Comparison of ENCODE assay signal across 12 mouse cellular contexts in genomic region chr1:189618970-189619740, GRCm38 (mm10).
A peak's percentile ranks its signal among the peaks of the same experiment; 100 is the strongest.
DNase-seq lines count a peak whose midpoint lies in the region; ATAC-seq and TF ChIP-seq lines count a peak whose summit lies in the region.
"Had no signal": no experiment of that assay in that cellular context is flagged by ENCODE, and none has a peak within 500 bp of the region (broad histone marks: within the 10 kb centered on the region; RNA-seq: fewer than 3 reads in every experiment).

No protein-coding gene starts in this region.

- no peak for DNase-seq in frontal cortex, postnatal 10 days (ENCODE audit: low spot score in 2 of 2)
- peak; percentile 46 for DNase-seq in liver, adult 2 months (ENCODE audit: extremely low read depth, low read depth, low spot score)
- no peak for DNase-seq in liver, postnatal 0 days
- DNase-seq in yolk sac, embryonic 10.5 days (ENCODE audit: low spot score) = peak; percentile 19
- no peak for DNase-seq in left cerebral cortex, adult 18-20 months (ENCODE audit: low spot score in 2 of 2)
- no peak for DNase-seq in liver
- DNase-seq: adrenal gland, postnatal 14 days; cerebellum, adult 2 months had no signal

- WGBS in liver, adult 2 months = 62% methylated on average over 13 of the region's 13 CpGs
- WGBS in liver, postnatal 0 days (ENCODE audit: insufficient replicate concordance) = 61% methylated on average over 13 of the region's 13 CpGs
- WGBS in limb, embryonic 15.5 days = 30% methylated on average over 13 of the region's 13 CpGs

- H3K79me2 ChIP-seq in liver, adult 2 months (ENCODE audit: control insufficient read depth, insufficient read depth, low read length) = no peaks in the 10 kb centered on the region

- no peaks in the 10 kb centered on the region; the same call in 1 of the 2 replicates for H3K9me3 ChIP-seq in liver, postnatal 0 days (ENCODE audit: low read length)
- no peaks in the 10 kb centered on the region for H3K9me3 ChIP-seq in limb, embryonic 15.5 days
- H3K9me3 ChIP-seq: hindbrain, embryonic 15.5 days had no signal

- TF ChIP-seq CTCF in liver, adult 2 months (IDR thresholded peaks at IDR 0.05; ENCODE audit: low read depth, low read length) = no peak
- TF ChIP-seq CTCF in liver, postnatal 0 days (IDR thresholded peaks at IDR 0.05; ENCODE audit: low read depth) = no peak

- H3K4me2 ChIP-seq in liver, postnatal 0 days (ENCODE audit: low read depth, low read length) = no peak overlapping the region
- no peak overlapping the region for H3K4me2 ChIP-seq in limb, embryonic 15.5 days
- H3K4me2 ChIP-seq: hindbrain, embryonic 15.5 days had no signal

- no peak overlapping the region for H3K9ac ChIP-seq in liver, adult 2 months (ENCODE audit: low read depth, low read length)
- no peak overlapping the region for H3K9ac ChIP-seq in liver, postnatal 0 days (replicated peaks)
- H3K9ac ChIP-seq in limb, embryonic 15.5 days = no peak overlapping the region
- H3K9ac ChIP-seq: hindbrain, embryonic 15.5 days had no signal

- ATAC-seq in frontal cortex, adult (ENCODE audit: low TSS enrichment) = peak; percentile 46; the same call in 1 of the 2 replicates
- ATAC-seq in liver, postnatal 0 days = no peak
- ATAC-seq in limb, embryonic 15.5 days (ENCODE audit: insufficient number of reproducible peaks, low FRiP score, low TSS enrichment, low read depth) = no peak

- H3K27me3 ChIP-seq in liver, adult 2 months (ENCODE audit: control insufficient read depth, insufficient read depth, low read length) = no peaks in the 10 kb centered on the region
- no peaks in the 10 kb centered on the region for H3K27me3 ChIP-seq in liver, postnatal 0 days (ENCODE audit: insufficient read depth, low read length)
- H3K27me3 ChIP-seq in limb, embryonic 15.5 days = no peaks in the 10 kb centered on the region
- H3K27me3 ChIP-seq: hindbrain, embryonic 15.5 days had no signal

- H3K36me3 ChIP-seq in liver, adult 2 months (ENCODE audit: control insufficient read depth, insufficient read depth, low read length) = no peaks in the 10 kb centered on the region
- no peaks in the 10 kb centered on the region for H3K36me3 ChIP-seq in liver, postnatal 0 days (replicated peaks; ENCODE audit: insufficient read depth, low read length)
- no peaks in the 10 kb centered on the region for H3K36me3 ChIP-seq in limb, embryonic 15.5 days
- H3K36me3 ChIP-seq: hindbrain, embryonic 15.5 days had no signal

- no peaks in the 10 kb centered on the region for H3K4me1 ChIP-seq in liver, adult 2 months (ENCODE audit: control insufficient read depth, insufficient read depth, low read length)
- no peaks in the 10 kb centered on the region for H3K4me1 ChIP-seq in liver, postnatal 0 days (ENCODE audit: insufficient read depth)
- H3K4me1 ChIP-seq in limb, embryonic 15.5 days = peaks cover 3% of the 10 kb centered on the region; the same call in 1 of the 2 replicates
- H3K4me1 ChIP-seq: hindbrain, embryonic 15.5 days had no signal

- TF ChIP-seq POLR2A in liver, adult 2 months (IDR thresholded peaks at IDR 0.05; ENCODE audit: extremely low read depth, insufficient read depth, low read length) = no peak

- no peak for TF ChIP-seq EP300 in liver, postnatal 0 days (IDR thresholded peaks at IDR 0.05; ENCODE audit: low read depth)

- peak overlapping the region; percentile 53; the same call in 1 of the 2 replicates for H3K27ac ChIP-seq in liver, adult 2 months (replicated peaks; ENCODE audit: insufficient read depth, low read depth, low read length)
- no peak overlapping the region for H3K27ac ChIP-seq in liver, postnatal 0 days (ENCODE audit: low read depth)
- peak overlapping the region; percentile 43; the same call in 1 of the 2 replicates for H3K27ac ChIP-seq in limb, embryonic 15.5 days
- H3K27ac ChIP-seq: hindbrain, embryonic 15.5 days; macrophage had no signal

- H3K4me3 ChIP-seq in liver, adult 2 months (ENCODE audit: insufficient read depth, low read depth, low read length) = no peak overlapping the region
- no peak overlapping the region for H3K4me3 ChIP-seq in liver, postnatal 0 days (ENCODE audit: low read depth, low read length)
- no peak overlapping the region for H3K4me3 ChIP-seq in limb, embryonic 15.5 days
- H3K4me3 ChIP-seq: hindbrain, embryonic 15.5 days had no signal

Comparison
In these comparisons a context has a peak if more than half of its experiments do, and no peak if none do; other contexts are left out.
1. DNase-seq: peak in liver, adult 2 months (single experiment) and yolk sac, embryonic 10.5 days (single experiment); none in frontal cortex, postnatal 10 days (0 of 2), liver, postnatal 0 days (single experiment), left cerebral cortex, adult 18-20 months (0 of 2) and liver (single experiment).